Mouse (Mus musculus): ENCODE results near the gene Rap1a. TPM values are rescaled to one million over a fixed set of nuclear protein-coding genes. Genes with fewer than 3 reads are reported as not detected.

Gene Rap1a
- polyA plus RNA-seq, 1 experiment from 2014 or later: 133 TPM

- no peaks in the 10 kb centered on the region for H3K36me3 ChIP-seq
- ATAC-seq: no peak
- H3K27ac ChIP-seq: no peak overlapping the region
- H3K9ac ChIP-seq: no peak overlapping the region
- H3K4me3 ChIP-seq (replicated peaks): no peak overlapping the region
- WGBS: 95% methylated on average over 3 of the region's 3 CpGs
- H3K4me2 ChIP-seq (replicated peaks): no peak overlapping the region
- no peaks in the 10 kb centered on the region for H3K4me1 ChIP-seq (replicated peaks)
- H3K9me3 ChIP-seq: no peaks in the 10 kb centered on the region
- H3K27me3 ChIP-seq (replicated peaks): no peaks in the 10 kb centered on the region
Observed at GRCm38 (mm10) chr3:105777997-105778396, 23.1 kb downstream of the Rap1a start.

- H3K4me3 ChIP-seq (replicated peaks): no peak overlapping the region
- H3K36me3 ChIP-seq: no peaks in the 10 kb centered on the region
- H3K4me1 ChIP-seq (replicated peaks): no peaks in the 10 kb centered on the region
- H3K27ac ChIP-seq: no peak overlapping the region
- ATAC-seq: no peak
- H3K27me3 ChIP-seq (replicated peaks): no peaks in the 10 kb centered on the region
- H3K9ac ChIP-seq: no peak overlapping the region
- H3K9me3 ChIP-seq: no peaks in the 10 kb centered on the region
- no peak overlapping the region for H3K4me2 ChIP-seq (replicated peaks)
Observed at GRCm38 (mm10) chr3:105774496-105774895, 26.6 kb downstream of the Rap1a start.

- Histone ChIP-seq H3K9me3 (no peaks in the 10 kb centered on the region), H3K4me1 (replicated peaks) (no peaks in the 10 kb centered on the region), H3K27ac (no peak overlapping the region), H3K36me3 (no peaks in the 10 kb centered on the region), H3K4me3 (replicated peaks) (no peak overlapping the region), H3K9ac (no peak overlapping the region), H3K27me3 (replicated peaks) (no peaks in the 10 kb centered on the region), H3K4me2 (replicated peaks) (no peak overlapping the region)
- ATAC-seq: no peak
Observed at GRCm38 (mm10) chr3:105771534-105771933, 29.6 kb downstream of the Rap1a start.

- Histone ChIP-seq H3K36me3 (no peaks in the 10 kb centered on the region), H3K9ac (no peak overlapping the region), H3K4me3 (replicated peaks) (no peak overlapping the region), H3K9me3 (no peaks in the 10 kb centered on the region), H3K4me1 (replicated peaks) (no peaks in the 10 kb centered on the region), H3K27me3 (replicated peaks) (no peaks in the 10 kb centered on the region), H3K27ac (no peak overlapping the region), H3K4me2 (replicated peaks) (no peak overlapping the region)
- 94% methylated on average over 1 of the region's 1 CpGs for WGBS
- ATAC-seq: no peak
Observed at GRCm38 (mm10) chr3:105770836-105771235, 30.3 kb downstream of the Rap1a start.

- no peaks in the 10 kb centered on the region for H3K9me3 ChIP-seq
- H3K27ac ChIP-seq: no peak overlapping the region
- WGBS: 60% methylated on average over 2 of the region's 2 CpGs
- H3K4me2 ChIP-seq (replicated peaks): no peak overlapping the region
- no peaks in the 10 kb centered on the region for H3K27me3 ChIP-seq (replicated peaks)
- H3K4me3 ChIP-seq (replicated peaks): no peak overlapping the region
- ATAC-seq: no peak
- no peaks in the 10 kb centered on the region for H3K4me1 ChIP-seq (replicated peaks)
- no peaks in the 10 kb centered on the region for H3K36me3 ChIP-seq
- H3K9ac ChIP-seq: no peak overlapping the region
Observed at GRCm38 (mm10) chr3:105769380-105769779, 31.8 kb downstream of the Rap1a start.

GRCm38 (mm10) chr3:105768529-105768928, 32.6 kb downstream of the Rap1a start:
- Histone ChIP-seq H3K4me3 (replicated peaks) (no peak overlapping the region), H3K9ac (no peak overlapping the region), H3K4me1 (replicated peaks) (no peaks in the 10 kb centered on the region), H3K4me2 (replicated peaks) (no peak overlapping the region), H3K9me3 (no peaks in the 10 kb centered on the region), H3K27ac (no peak overlapping the region), H3K36me3 (no peaks in the 10 kb centered on the region), H3K27me3 (replicated peaks) (no peaks in the 10 kb centered on the region)
- 70% methylated on average over 6 of the region's 6 CpGs for WGBS
- no peak for ATAC-seq

GRCm38 (mm10) chr3:105763132-105763851, 37.8 kb downstream of the Rap1a start:
- H3K4me3 ChIP-seq (replicated peaks): no peak overlapping the region
- no peaks in the 10 kb centered on the region for H3K36me3 ChIP-seq
- no peaks in the 10 kb centered on the region for H3K27me3 ChIP-seq (replicated peaks)
- 74% methylated on average over 4 of the region's 4 CpGs for WGBS
- no peak overlapping the region for H3K27ac ChIP-seq
- no peak for ATAC-seq
- H3K9ac ChIP-seq: no peak overlapping the region
- no peaks in the 10 kb centered on the region for H3K4me1 ChIP-seq (replicated peaks)
- H3K9me3 ChIP-seq: no peaks in the 10 kb centered on the region
- no peak overlapping the region for H3K4me2 ChIP-seq (replicated peaks)

- no peaks in the 10 kb centered on the region for H3K36me3 ChIP-seq
- H3K4me1 ChIP-seq (replicated peaks): no peaks in the 10 kb centered on the region
- H3K9ac ChIP-seq: no peak overlapping the region
- H3K4me3 ChIP-seq (replicated peaks): no peak overlapping the region
- H3K9me3 ChIP-seq: no peaks in the 10 kb centered on the region
- H3K27me3 ChIP-seq (replicated peaks): no peaks in the 10 kb centered on the region
- H3K4me2 ChIP-seq (replicated peaks): no peak overlapping the region
- H3K27ac ChIP-seq: no peak overlapping the region
- WGBS: 93% methylated on average over 3 of the region's 3 CpGs
- ATAC-seq: no peak
Observed at GRCm38 (mm10) chr3:105760063-105760462, 41.1 kb downstream of the Rap1a start.

- ATAC-seq: no peak
- Histone ChIP-seq H3K9ac (no peak overlapping the region), H3K4me2 (replicated peaks) (no peak overlapping the region), H3K4me1 (replicated peaks) (no peaks in the 10 kb centered on the region), H3K27ac (no peak overlapping the region), H3K27me3 (replicated peaks) (no peaks in the 10 kb centered on the region), H3K36me3 (no peaks in the 10 kb centered on the region), H3K4me3 (replicated peaks) (no peak overlapping the region), H3K9me3 (no peaks in the 10 kb centered on the region)
- 83% methylated on average over 4 of the region's 4 CpGs for WGBS
Observed at GRCm38 (mm10) chr3:105758658-105759057, 42.5 kb downstream of the Rap1a start.

GRCm38 (mm10) chr3:105758098-105758497, 43.0 kb downstream of the Rap1a start:
- H3K4me2 ChIP-seq (replicated peaks): no peak overlapping the region
- H3K36me3 ChIP-seq: no peaks in the 10 kb centered on the region
- H3K27ac ChIP-seq: no peak overlapping the region
- no peaks in the 10 kb centered on the region for H3K27me3 ChIP-seq (replicated peaks)
- H3K9ac ChIP-seq: no peak overlapping the region
- no peaks in the 10 kb centered on the region for H3K9me3 ChIP-seq
- H3K4me3 ChIP-seq (replicated peaks): no peak overlapping the region
- ATAC-seq: no peak
- H3K4me1 ChIP-seq (replicated peaks): no peaks in the 10 kb centered on the region

GRCm38 (mm10) chr3:105757323-105758083, 43.6 kb downstream of the Rap1a start:
- no peak overlapping the region for H3K27ac ChIP-seq
- no peaks in the 10 kb centered on the region for H3K27me3 ChIP-seq (replicated peaks)
- ATAC-seq: no peak; the same call in 1 of the 2 replicates
- H3K9me3 ChIP-seq: no peaks in the 10 kb centered on the region
- H3K4me1 ChIP-seq (replicated peaks): no peaks in the 10 kb centered on the region
- H3K9ac ChIP-seq: no peak overlapping the region
- H3K4me2 ChIP-seq (replicated peaks): no peak overlapping the region
- no peaks in the 10 kb centered on the region for H3K36me3 ChIP-seq
- WGBS: 81% methylated on average over 6 of the region's 6 CpGs
- H3K4me3 ChIP-seq (replicated peaks): no peak overlapping the region

- WGBS: 71% methylated on average over 2 of the region's 2 CpGs
- ATAC-seq: no peak
- H3K36me3 ChIP-seq: no peaks in the 10 kb centered on the region
- H3K9me3 ChIP-seq: no peaks in the 10 kb centered on the region
- no peak overlapping the region for H3K4me3 ChIP-seq (replicated peaks)
- H3K9ac ChIP-seq: no peak overlapping the region
- H3K4me2 ChIP-seq (replicated peaks): no peak overlapping the region
- no peak overlapping the region for H3K27ac ChIP-seq
- no peaks in the 10 kb centered on the region for H3K27me3 ChIP-seq (replicated peaks)
- H3K4me1 ChIP-seq (replicated peaks): no peaks in the 10 kb centered on the region
Observed at GRCm38 (mm10) chr3:105756505-105756904, 44.6 kb downstream of the Rap1a start.

- no peaks in the 10 kb centered on the region for H3K36me3 ChIP-seq
- 89% methylated on average over 9 of the region's 9 CpGs for WGBS
Observed at GRCm38 (mm10) chr3:105755123-105755522, 46.0 kb downstream of the Rap1a start.

More at GRCm38 (mm10) chr3:105755123-105755522, 46.0 kb downstream of the Rap1a start:
- Histone ChIP-seq H3K4me1 (replicated peaks) (no peaks in the 10 kb centered on the region), H3K9me3 (no peaks in the 10 kb centered on the region), H3K4me2 (replicated peaks) (no peak overlapping the region), H3K4me3 (replicated peaks) (no peak overlapping the region), H3K27ac (no peak overlapping the region), H3K27me3 (replicated peaks) (no peaks in the 10 kb centered on the region), H3K9ac (no peak overlapping the region)
- ATAC-seq: no peak
